Mouse (Mus musculus) CH12.LX (cell line): ENCODE data around the gene Map3k13. TPM values are rescaled to one million over a fixed set of nuclear protein-coding genes. Genes with fewer than 3 reads are reported as not detected.

Experiments
- DNase-seq: peaks from one replicate; pipeline ENCODE4 v3.0.0-alpha.2; 2013; ENCODE audit errors: extremely low read depth
- H3K27ac ChIP-seq: 2 replicates; pipeline ENCODE4 v1.5.1; 2012; ENCODE audit warnings: low read depth, mild to moderate bottlenecking, control low read depth, moderate library complexity; ENCODE audit not compliant: insufficient read depth
- H3K27me3 ChIP-seq: replicated peaks from 2 replicates; pipeline ENCODE3; 2012; ENCODE audit warnings: inconsistent platforms
- H3K36me3 ChIP-seq, 2 experiments: replicated peaks in 1 of 2; 2 replicates each; pipeline versions ENCODE3 to v1.6.1; 2012; ENCODE audit warnings: inconsistent platforms in 1 of 2, low read length in 1 of 2, mild to moderate bottlenecking in 1 of 2, mixed read lengths in 1 of 2, moderate library complexity in 1 of 2; ENCODE audit not compliant: control insufficient read depth in 1 of 2, insufficient read depth in 1 of 2
- H3K4me1 ChIP-seq, 2 experiments: 2 replicates each; pipeline ENCODE4 v1.6.1; 2012; ENCODE audit warnings: inconsistent platforms in 1 of 2, moderate library complexity in 1 of 2; ENCODE audit not compliant: insufficient read depth in 2 of 2, control insufficient read depth in 1 of 2
- H3K4me2 ChIP-seq: 2 replicates; pipeline ENCODE4 v1.6.1; 2012; ENCODE audit warnings: low read depth, mild to moderate bottlenecking, control low read depth; ENCODE audit not compliant: poor library complexity, insufficient read depth, severe bottlenecking
- H3K4me3 ChIP-seq, 3 experiments: fragments of 150-350 bp in 1 of 3; sonication (generic) in 1 of 3; replicated peaks in 1 of 3; 2 replicates each; pipeline versions ENCODE3 to v1.5.1; 2011 to 2012; ENCODE audit warnings: low read depth in 2 of 3, low read length in 2 of 3, mild to moderate bottlenecking in 2 of 3, moderate library complexity in 2 of 3, control low read depth in 1 of 3, improper control_type of control experiment in 1 of 3, inconsistent platforms in 1 of 3, mixed read lengths in 1 of 3; ENCODE audit not compliant: poor library complexity in 1 of 3
- H3K79me2 ChIP-seq: replicated peaks from 2 replicates; pipeline ENCODE4 v1.6.1; 2012; ENCODE audit warnings: mild to moderate bottlenecking, moderate library complexity; ENCODE audit not compliant: control insufficient read depth, poor library complexity, insufficient read depth, severe bottlenecking; ENCODE audit errors: extremely low read depth
- H3K9ac ChIP-seq: 2 replicates; pipeline ENCODE4 v1.6.1; 2012; ENCODE audit warnings: low read depth, mild to moderate bottlenecking, control low read depth, moderate library complexity; ENCODE audit not compliant: insufficient read depth
- H3K9me3 ChIP-seq: replicated peaks from 2 replicates; pipeline ENCODE3; 2012; ENCODE audit warnings: low read length, inconsistent platforms, mixed read lengths
- CHD2 ChIP-seq: IDR thresholded peaks from 2 replicates; pipeline ENCODE4 v1.6.1; 2011; ENCODE audit warnings: low read length, improper control_type of control experiment
- CTCF ChIP-seq, 2 experiments: IDR thresholded peaks in 1 of 2; conservative IDR thresholded peaks in 1 of 2; 2 replicates each; pipeline ENCODE4 v1.5.1; 2011 to 2012; ENCODE audit warnings: low read depth in 2 of 2, low read length in 2 of 2, improper control_type of control experiment in 1 of 2, inconsistent platforms in 1 of 2, mild to moderate bottlenecking in 1 of 2, moderate library complexity in 1 of 2
- E2F4 ChIP-seq: IDR thresholded peaks from 2 replicates; pipeline ENCODE4 v1.6.1; 2011; ENCODE audit warnings: low read depth, low read length, improper control_type of control experiment; ENCODE audit not compliant: insufficient replicate concordance
- ELF1 ChIP-seq: IDR thresholded peaks from 2 replicates; pipeline ENCODE4 v1.6.1; 2014; ENCODE audit warnings: low read depth, mild to moderate bottlenecking, inconsistent platforms, low read length, improper control_type of control experiment
- EP300 ChIP-seq: IDR thresholded peaks from 2 replicates; pipeline ENCODE4 v1.6.1; 2011; ENCODE audit warnings: low read length, improper control_type of control experiment
- ETS1 ChIP-seq: conservative IDR thresholded peaks from 2 replicates; pipeline ENCODE4 v1.6.1; 2012; ENCODE audit warnings: low read depth, mild to moderate bottlenecking, inconsistent platforms, low read length, improper control_type of control experiment, moderate library complexity
- GABPA ChIP-seq: IDR thresholded peaks from 2 replicates; pipeline ENCODE4 v1.6.1; 2012; ENCODE audit warnings: low read depth, low read length, improper control_type of control experiment, inconsistent platforms; ENCODE audit not compliant: insufficient replicate concordance
- HCFC1 ChIP-seq: IDR thresholded peaks from 2 replicates; pipeline ENCODE4 v1.6.1; 2012; ENCODE audit warnings: low read depth, mild to moderate bottlenecking, inconsistent platforms, low read length, improper control_type of control experiment
- IRF4 ChIP-seq: IDR thresholded peaks from 2 replicates; pipeline ENCODE4 v1.6.1; 2014; ENCODE audit warnings: low read depth, mild to moderate bottlenecking, inconsistent platforms, low read length, improper control_type of control experiment
- JUN ChIP-seq: IDR thresholded peaks from 2 replicates; pipeline ENCODE4 v1.6.1; 2011; ENCODE audit warnings: low read depth, mild to moderate bottlenecking, low read length, improper control_type of control experiment, moderate library complexity; ENCODE audit not compliant: insufficient read depth
- KAT2A ChIP-seq: IDR thresholded peaks from 2 replicates; pipeline ENCODE4 v1.6.1; 2012; ENCODE audit warnings: low read length, improper control_type of control experiment, inconsistent platforms; ENCODE audit not compliant: insufficient replicate concordance
- MAFK ChIP-seq: IDR thresholded peaks from 2 replicates; pipeline ENCODE4 v1.6.1; 2011; ENCODE audit warnings: low read length, improper control_type of control experiment; ENCODE audit not compliant: insufficient replicate concordance
- MAX ChIP-seq: IDR thresholded peaks from 2 replicates; pipeline ENCODE4 v1.6.1; 2011; ENCODE audit warnings: low read length, improper control_type of control experiment
- MAZ ChIP-seq: IDR thresholded peaks from 2 replicates; pipeline ENCODE4 v1.6.1; 2012; ENCODE audit warnings: low read depth, mild to moderate bottlenecking, inconsistent platforms, low read length, improper control_type of control experiment, moderate library complexity
- MEF2A ChIP-seq: IDR thresholded peaks from 2 replicates; pipeline ENCODE4 v1.6.1; 2014; ENCODE audit warnings: low read depth, mild to moderate bottlenecking, inconsistent platforms, low read length, improper control_type of control experiment, borderline replicate concordance
- MXI1 ChIP-seq: IDR thresholded peaks from 2 replicates; pipeline ENCODE4 v1.6.1; 2011; ENCODE audit warnings: mild to moderate bottlenecking, low read depth, low read length, improper control_type of control experiment
- MYC ChIP-seq: IDR thresholded peaks from 2 replicates; pipeline ENCODE4 v1.6.1; 2011; ENCODE audit warnings: low read depth, mild to moderate bottlenecking, improper control_type of control experiment, low read length
- NRF1 ChIP-seq: IDR thresholded peaks from 2 replicates; pipeline ENCODE4 v1.6.1; 2014; ENCODE audit warnings: low read depth, mild to moderate bottlenecking, inconsistent platforms, low read length, improper control_type of control experiment, moderate library complexity
- PAX5 ChIP-seq: IDR thresholded peaks from 2 replicates; pipeline ENCODE4 v1.6.1; 2012; ENCODE audit warnings: low read length, inconsistent platforms, mixed read lengths
- POLR2A ChIP-seq: IDR thresholded peaks from 2 replicates; pipeline ENCODE4 v1.6.1; 2011; ENCODE audit warnings: low read depth, mild to moderate bottlenecking, improper control_type of control experiment, low read length
- RAD21 ChIP-seq: IDR thresholded peaks from 2 replicates; pipeline ENCODE4 v1.6.1; 2011; ENCODE audit warnings: low read depth, mild to moderate bottlenecking, low read length, improper control_type of control experiment, moderate library complexity
- RCOR1 ChIP-seq: conservative IDR thresholded peaks from 2 replicates; pipeline ENCODE4 v1.6.1; 2012; ENCODE audit warnings: low read depth, mild to moderate bottlenecking, inconsistent platforms, low read length, improper control_type of control experiment
- SIN3A ChIP-seq: IDR thresholded peaks from 2 replicates; pipeline ENCODE4 v1.6.1; 2012; ENCODE audit warnings: low read length, improper control_type of control experiment, inconsistent platforms
- SMC3 ChIP-seq: IDR thresholded peaks from 2 replicates; pipeline ENCODE4 v1.6.1; 2011; ENCODE audit warnings: low read depth, low read length, improper control_type of control experiment
- TCF12 ChIP-seq: IDR thresholded peaks from 2 replicates; pipeline ENCODE4 v1.6.1; 2014; ENCODE audit warnings: low read depth, mild to moderate bottlenecking, inconsistent platforms, low read length, improper control_type of control experiment
- UBTF ChIP-seq: IDR thresholded peaks from 2 replicates; pipeline ENCODE4 v1.6.1; 2012; ENCODE audit warnings: low read depth, mild to moderate bottlenecking, inconsistent platforms, low read length, improper control_type of control experiment, moderate library complexity
- USF2 ChIP-seq: conservative IDR thresholded peaks from 2 replicates; pipeline ENCODE4 v1.6.1; 2011; ENCODE audit warnings: low read depth, low read length, improper control_type of control experiment
- ZKSCAN1 ChIP-seq: IDR thresholded peaks from 2 replicates; pipeline ENCODE4 v1.6.1; 2012; ENCODE audit warnings: low read depth, inconsistent platforms, low read length, improper control_type of control experiment, borderline replicate concordance
- ZMIZ1 ChIP-seq: IDR thresholded peaks from 2 replicates; pipeline ENCODE4 v1.6.1; 2012; ENCODE audit warnings: low read depth, mild to moderate bottlenecking, inconsistent platforms, low read length, improper control_type of control experiment
- ZNF384 ChIP-seq: IDR thresholded peaks from 2 replicates; pipeline ENCODE4 v1.6.1; 2012; ENCODE audit warnings: low read depth, low read length, improper control_type of control experiment, inconsistent platforms
- dilution Hi-C: fragments of 300-500 bp; cut with MboI; formaldehyde crosslinking; loops from 2 replicates; pipeline ENCODE4 v1.14.3; 2020; ENCODE audit warnings: low sequenced_read_pairs; ENCODE audit not compliant: extremely low pct_unique_long_range_greater_than_20kb, extremely low pct_ligation_motif_present
- in situ Hi-C: fragments of 300-500 bp; cut with MboI; formaldehyde crosslinking; loops from 3 replicates; pipeline ENCODE4 v1.14.3; 2019; ENCODE audit warnings: low sequenced_read_pairs, low pct_ligation_motif_present, low pct_unique_long_range_greater_than_20kb, mixed read lengths
- polyA plus RNA-seq: library from polyadenylated mRNA; unstranded; fragments of >175 nt; gene quantifications from 2 replicates; pipeline ENCODE4 v1.2.1, GENCODE M21; 2012; ENCODE audit warnings: low read depth; ENCODE audit not compliant: insufficient read length
- total RNA-seq, 2 experiments: library from RNA; depleted of rRNA; stranded (reverse); fragments of 300-350 nt in 1 of 2; fragments of >200 nt in 1 of 2; gene quantifications; 2 replicates each; pipeline ENCODE4 v1.2.3; 2012 to 2014

Map3k13 gene
- total and polyA plus RNA-seq, 3 experiments: 0.32 to 1.3 (median 0.89) TPM

GRCm38 (mm10) chr16:21845800-21846671 lies 51.9 kb downstream of the Map3k13 start:
- Histone ChIP-seq H3K79me2 (no peaks in the 10 kb centered on the region), H3K9me3 (peaks cover 3% of the 10 kb centered on the region), H3K4me2 (peak overlapping the region; percentile 37), H3K4me1 (peaks cover 5 to 17% of the 10 kb centered on the region in 2 experiments), H3K9ac (peak overlapping the region; percentile 36), H3K36me3 (no peaks in the 10 kb centered on the region), H3K27me3 (no peaks in the 10 kb centered on the region), H3K4me3 (peak overlapping the region; percentile 51 to 91 (median 59)), H3K27ac (no peak overlapping the region)
- dilution Hi-C loops: no loop called here
- TF ChIP-seq MAX (no peak; the same call in 1 of the 2 replicates), NRF1 (no peak), MAFK (0 out of 2 replicates have a peak, but pooled peaks have one; percentile 48), JUN (no peak), MAZ (peak; percentile 92), KAT2A (0 out of 2 replicates have a peak, but pooled peaks have one; percentile 29), PAX5 (no peak), RCOR1 (no peak), UBTF (0 out of 2 replicates have a peak, but pooled peaks have one; percentile 30), SIN3A (0 out of 2 replicates have a peak, but pooled peaks have one; percentile 48), IRF4 (peak; percentile 47; the same call in 1 of the 2 replicates), MXI1 (peak; percentile 40; the same call in 1 of the 2 replicates), RAD21 (no peak), TCF12 (peak; percentile 24; the same call in 1 of the 2 replicates), CHD2 (peak; percentile 77), MYC (no peak), POLR2A (no peak), MEF2A (peak; percentile 31; the same call in 1 of the 2 replicates), E2F4 (no peak), EP300 (peak; percentile 26; the same call in 1 of the 2 replicates), ZMIZ1 (peak; percentile 68; the same call in 1 of the 2 replicates), ZNF384 (peak; percentile 29; the same call in 1 of the 2 replicates), SMC3 (no peak), HCFC1 (peak; percentile 50), ELF1 (peak; percentile 33; the same call in 1 of the 2 replicates), ETS1 (peak; percentile 59; the same call in 1 of the 2 replicates), CTCF (conservative IDR thresholded peaks at IDR 0.05 in 1 of 2, IDR thresholded peaks at IDR 0.05 in 1 of 2; ENCODE audit: low read depth in 2 of 2, low read length in 2 of 2) (no peak), USF2 (no peak), ZKSCAN1 (no peak), GABPA (no peak)
- in situ Hi-C loops: loop anchor here (25.0 kb wide), 1 partner anchor 166 kb away; the partner anchor contains the start of gene Senp2
- peak; percentile 95 for DNase-seq
